Mouse (Mus musculus): Measurements from ENCODE around the gene Esrrg. TPM values are rescaled to one million over a fixed set of nuclear protein-coding genes. Genes with fewer than 3 reads are reported as not detected.

Gene Esrrg
- polyA plus RNA-seq, 1 experiment from 2014 or later = 1.2 TPM

DNA sequence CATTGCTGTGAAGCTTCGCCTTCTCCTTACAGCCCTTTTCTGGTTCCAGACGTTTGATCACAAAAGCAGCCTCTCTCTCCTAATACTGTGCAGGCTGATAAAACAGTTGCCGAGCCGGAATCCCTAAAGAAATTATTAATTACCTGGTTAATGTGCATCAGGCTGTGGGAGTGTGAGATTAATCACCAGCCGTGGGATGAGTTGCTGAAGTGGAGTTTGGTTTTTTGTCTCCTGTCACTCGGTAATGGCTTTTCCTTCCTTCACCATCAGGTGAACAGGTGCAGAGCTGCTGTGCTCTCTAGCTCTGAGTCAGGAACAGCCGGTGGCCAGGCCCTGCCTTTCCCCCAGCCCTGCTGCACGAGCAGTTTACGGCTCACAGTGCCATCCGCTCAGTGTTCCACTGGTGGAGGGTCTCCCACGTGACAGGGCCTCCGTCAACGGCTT is 212.8 kb downstream of the Esrrg start:
- H3K9me3 ChIP-seq (ENCODE audit: control insufficient read depth, low read length) = no peaks in the 10 kb centered on the region
- no peak overlapping the region for H3K4me2 ChIP-seq (ENCODE audit: low read depth, severe bottlenecking)
- ATAC-seq (ENCODE audit: insufficient number of reproducible peaks, low FRiP score, low TSS enrichment, low read depth) (no peak; the same call in 1 of the 2 replicates), DNase-seq (ENCODE audit: low spot score) (peak; percentile 38)
- 52% methylated on average over 13 of the region's 13 CpGs for WGBS
- H3K36me3 ChIP-seq (ENCODE audit: control insufficient read depth, insufficient read depth, low read length) = no peaks in the 10 kb centered on the region
- no peaks in the 10 kb centered on the region for H3K27me3 ChIP-seq (ENCODE audit: control insufficient read depth, insufficient read depth, low read length)
- H3K27ac ChIP-seq (replicated peaks; ENCODE audit: low read depth, low read length) = no peak overlapping the region
- H3K4me3 ChIP-seq (ENCODE audit: low read depth, low read length) = no peak overlapping the region
- H3K4me1 ChIP-seq (ENCODE audit: control insufficient read depth, insufficient read depth, low read length) = no peaks in the 10 kb centered on the region
- no peak overlapping the region for H3K9ac ChIP-seq (ENCODE audit: low read length)

DNA sequence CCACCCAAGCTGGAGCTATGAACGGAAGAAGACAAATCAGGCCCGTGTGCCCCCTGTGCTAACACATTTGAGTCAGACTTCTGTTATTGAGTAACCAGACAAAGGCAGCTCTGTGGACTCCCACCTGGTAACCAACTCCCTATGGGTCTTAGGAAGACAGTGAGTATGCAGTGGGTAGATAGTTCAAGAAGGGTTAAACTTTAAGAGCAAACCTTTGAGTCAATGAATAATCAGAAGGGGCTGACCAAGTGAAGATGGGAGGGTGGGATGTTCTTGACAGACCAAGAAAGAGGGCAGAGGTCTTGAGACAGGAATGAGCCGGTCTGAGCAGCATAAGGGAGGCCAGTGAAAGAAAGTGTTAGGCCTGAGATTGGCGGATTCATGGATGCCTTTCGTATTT is 214.8 kb downstream of the Esrrg start:
- no peak for DNase-seq (ENCODE audit: low spot score)
- no peak overlapping the region for H3K9ac ChIP-seq (ENCODE audit: low read length)
- H3K36me3 ChIP-seq (ENCODE audit: control insufficient read depth, insufficient read depth, low read length) = no peaks in the 10 kb centered on the region
- H3K9me3 ChIP-seq (ENCODE audit: control insufficient read depth, low read length) = no peaks in the 10 kb centered on the region
- H3K4me3 ChIP-seq (ENCODE audit: low read depth, low read length) = no peak overlapping the region
- 89% methylated on average over 5 of the region's 5 CpGs for WGBS
- H3K27ac ChIP-seq (replicated peaks; ENCODE audit: low read depth, low read length) = no peak overlapping the region
- no peaks in the 10 kb centered on the region for H3K4me1 ChIP-seq (ENCODE audit: control insufficient read depth, insufficient read depth, low read length)
- no peaks in the 10 kb centered on the region for H3K27me3 ChIP-seq (ENCODE audit: control insufficient read depth, insufficient read depth, low read length)
- ATAC-seq (ENCODE audit: insufficient number of reproducible peaks, low FRiP score, low TSS enrichment, low read depth) = no peak
- no peak overlapping the region for H3K4me2 ChIP-seq (ENCODE audit: low read depth, severe bottlenecking)

DNA sequence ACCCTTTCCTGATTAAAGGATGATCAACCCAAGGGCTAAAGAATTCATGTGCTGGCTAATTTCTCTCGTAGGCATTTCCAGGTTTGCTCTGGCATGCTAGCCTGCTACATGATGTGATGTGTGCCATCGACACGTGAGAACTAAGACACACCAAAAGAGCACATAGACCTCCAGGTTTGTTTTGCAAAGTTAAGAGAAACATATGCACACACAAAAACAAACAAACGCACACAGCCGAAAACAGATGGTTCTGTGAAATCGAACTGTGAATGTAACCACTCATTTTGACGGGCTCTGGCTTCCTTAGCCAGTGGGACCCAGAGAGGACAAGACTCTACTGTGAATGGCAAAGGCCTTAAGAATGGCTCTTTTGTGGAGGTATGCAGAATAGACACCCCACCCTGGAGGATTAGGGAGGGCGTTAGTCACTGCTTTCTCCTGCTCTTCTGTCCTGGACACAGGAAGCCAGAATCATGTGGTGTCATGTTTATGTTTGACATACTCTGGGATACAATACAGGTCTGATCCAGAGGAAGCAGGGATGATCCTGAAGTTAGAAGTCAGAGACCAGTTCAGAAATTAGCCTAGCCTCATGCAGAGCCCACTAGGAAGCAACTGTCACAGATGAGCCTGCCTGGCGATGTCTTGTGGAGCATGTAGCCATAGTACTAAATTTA is 217.0 kb downstream of the Esrrg start:
- Histone ChIP-seq H3K9me3 (ENCODE audit: control insufficient read depth, low read length) (no peaks in the 10 kb centered on the region), H3K4me2 (ENCODE audit: low read depth, severe bottlenecking) (no peak overlapping the region), H3K27ac (replicated peaks; ENCODE audit: low read depth, low read length) (no peak overlapping the region), H3K4me1 (ENCODE audit: control insufficient read depth, insufficient read depth, low read length) (no peaks in the 10 kb centered on the region), H3K36me3 (ENCODE audit: control insufficient read depth, insufficient read depth, low read length) (no peaks in the 10 kb centered on the region), H3K27me3 (ENCODE audit: control insufficient read depth, insufficient read depth, low read length) (no peaks in the 10 kb centered on the region), H3K4me3 (ENCODE audit: low read depth, low read length) (no peak overlapping the region), H3K9ac (ENCODE audit: low read length) (no peak overlapping the region)
- ATAC-seq (ENCODE audit: insufficient number of reproducible peaks, low FRiP score, low TSS enrichment, low read depth) = no peak
- DNase-seq (ENCODE audit: low spot score) = no peak
- WGBS = 85% methylated on average over 9 of the region's 9 CpGs

DNA sequence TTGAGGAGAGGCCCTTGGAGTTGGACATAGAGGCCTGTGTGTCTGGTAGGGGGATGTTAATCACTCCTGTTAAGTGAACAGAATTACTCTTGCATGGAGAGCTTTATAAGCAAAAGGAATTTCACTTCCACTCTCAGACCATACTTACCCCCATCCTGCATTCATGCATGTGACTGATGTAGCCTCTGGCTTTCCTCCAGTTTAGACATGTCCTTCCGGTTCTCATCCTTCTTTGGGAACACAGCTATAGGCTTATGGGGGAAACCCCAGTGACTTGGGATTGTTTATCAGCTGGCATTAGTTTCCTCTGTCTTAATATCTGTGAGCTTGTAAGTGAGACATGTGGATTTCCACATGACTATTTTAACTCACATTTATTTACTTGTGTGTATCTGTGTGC is 217.5 kb downstream of the Esrrg start:
- no peaks in the 10 kb centered on the region for H3K4me1 ChIP-seq (ENCODE audit: control insufficient read depth, insufficient read depth, low read length)
- no peak overlapping the region for H3K9ac ChIP-seq (ENCODE audit: low read length)
- ATAC-seq (ENCODE audit: insufficient number of reproducible peaks, low FRiP score, low TSS enrichment, low read depth) = no peak
- no peaks in the 10 kb centered on the region for H3K27me3 ChIP-seq (ENCODE audit: control insufficient read depth, insufficient read depth, low read length)
- H3K4me3 ChIP-seq (ENCODE audit: low read depth, low read length) = no peak overlapping the region
- H3K9me3 ChIP-seq (ENCODE audit: control insufficient read depth, low read length) = no peaks in the 10 kb centered on the region
- no peak overlapping the region for H3K27ac ChIP-seq (replicated peaks; ENCODE audit: low read depth, low read length)
- DNase-seq (ENCODE audit: low spot score) = no peak
- no peak overlapping the region for H3K4me2 ChIP-seq (ENCODE audit: low read depth, severe bottlenecking)
- WGBS = 80% methylated on average over 1 of the region's 1 CpGs
- H3K36me3 ChIP-seq (ENCODE audit: control insufficient read depth, insufficient read depth, low read length) = no peaks in the 10 kb centered on the region

DNA sequence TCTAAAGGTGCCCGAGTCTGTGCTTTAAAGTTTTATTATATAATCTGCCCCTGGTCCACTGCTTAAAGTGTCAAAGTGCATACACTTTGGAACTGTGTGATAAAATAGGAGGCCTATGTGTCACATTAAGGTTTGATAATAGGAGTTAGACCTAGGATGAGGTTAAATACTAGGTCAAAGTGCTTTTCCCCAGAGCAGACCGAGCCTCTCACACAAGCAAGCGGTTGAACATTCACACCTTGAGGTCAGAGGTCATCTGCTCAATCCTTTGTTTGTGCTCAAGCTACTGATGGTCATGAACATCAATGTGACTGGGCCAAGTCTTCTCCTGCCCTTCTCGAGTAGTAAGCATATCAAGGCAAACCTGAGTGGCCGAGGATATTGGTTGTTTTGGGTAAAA is 218.3 kb downstream of the Esrrg start:
- Histone ChIP-seq H3K27ac (replicated peaks; ENCODE audit: low read depth, low read length) (no peak overlapping the region), H3K4me3 (ENCODE audit: low read depth, low read length) (no peak overlapping the region), H3K9me3 (ENCODE audit: control insufficient read depth, low read length) (no peaks in the 10 kb centered on the region), H3K27me3 (ENCODE audit: control insufficient read depth, insufficient read depth, low read length) (no peaks in the 10 kb centered on the region), H3K9ac (ENCODE audit: low read length) (no peak overlapping the region), H3K4me1 (ENCODE audit: control insufficient read depth, insufficient read depth, low read length) (no peaks in the 10 kb centered on the region), H3K4me2 (ENCODE audit: low read depth, severe bottlenecking) (no peak overlapping the region), H3K36me3 (ENCODE audit: control insufficient read depth, insufficient read depth, low read length) (no peaks in the 10 kb centered on the region)
- ATAC-seq (ENCODE audit: insufficient number of reproducible peaks, low FRiP score, low TSS enrichment, low read depth) (no peak), DNase-seq (ENCODE audit: low spot score) (no peak)
- 42% methylated on average over 5 of the region's 5 CpGs for WGBS

DNA sequence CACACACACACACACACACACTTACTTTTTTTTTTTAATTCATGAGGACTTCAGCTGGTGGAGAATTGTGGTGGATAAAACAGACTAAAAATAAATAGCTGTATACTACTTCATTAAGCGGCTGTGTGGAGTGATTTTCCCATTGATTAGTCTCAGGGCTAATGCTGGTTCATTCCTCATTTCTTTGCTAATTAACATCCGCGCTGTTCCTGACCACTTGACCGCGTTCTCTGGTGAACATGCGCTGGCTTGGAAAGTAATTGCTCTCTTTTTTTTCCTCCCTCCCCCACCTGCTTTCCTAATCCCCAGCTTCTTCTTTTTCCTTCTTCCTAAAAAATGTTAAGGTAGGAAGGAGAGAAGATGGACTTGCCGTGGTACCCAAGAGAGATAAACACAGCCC is 222.3 kb downstream of the Esrrg start:
- ATAC-seq (ENCODE audit: insufficient number of reproducible peaks, low FRiP score, low TSS enrichment, low read depth) (no peak), DNase-seq (ENCODE audit: low spot score) (no peak)
- Histone ChIP-seq H3K36me3 (ENCODE audit: control insufficient read depth, insufficient read depth, low read length) (no peaks in the 10 kb centered on the region), H3K27ac (replicated peaks; ENCODE audit: low read depth, low read length) (no peak overlapping the region), H3K9ac (ENCODE audit: low read length) (no peak overlapping the region), H3K9me3 (ENCODE audit: control insufficient read depth, low read length) (no peaks in the 10 kb centered on the region), H3K4me3 (ENCODE audit: low read depth, low read length) (no peak overlapping the region), H3K4me1 (ENCODE audit: control insufficient read depth, insufficient read depth, low read length) (no peaks in the 10 kb centered on the region), H3K4me2 (ENCODE audit: low read depth, severe bottlenecking) (no peak overlapping the region), H3K27me3 (ENCODE audit: control insufficient read depth, insufficient read depth, low read length) (no peaks in the 10 kb centered on the region)
- WGBS = 76% methylated on average over 7 of the region's 7 CpGs

DNA sequence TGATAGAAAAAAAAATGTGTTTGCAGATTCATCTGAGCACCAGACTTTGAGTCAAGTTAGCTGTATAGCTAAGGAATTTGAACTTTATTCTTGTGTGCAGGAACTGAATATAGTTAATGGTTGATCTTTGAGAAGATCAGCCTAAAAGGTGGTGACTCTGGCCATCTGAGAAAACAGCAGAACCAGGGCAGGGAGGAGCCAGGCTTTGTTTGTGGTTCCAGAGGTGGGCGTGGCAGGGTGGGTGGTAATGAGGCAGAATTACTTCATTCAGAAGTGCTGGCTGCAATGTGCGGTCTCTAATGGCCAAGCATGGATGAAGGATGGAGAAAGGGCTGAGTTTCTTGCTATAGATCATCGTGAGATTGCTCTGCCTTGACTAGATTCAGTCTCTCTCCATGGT is 224.3 kb downstream of the Esrrg start:
- Histone ChIP-seq H3K4me2 (ENCODE audit: low read depth, severe bottlenecking) (no peak overlapping the region), H3K9me3 (ENCODE audit: control insufficient read depth, low read length) (no peaks in the 10 kb centered on the region), H3K27me3 (ENCODE audit: control insufficient read depth, insufficient read depth, low read length) (no peaks in the 10 kb centered on the region), H3K4me1 (ENCODE audit: control insufficient read depth, insufficient read depth, low read length) (no peaks in the 10 kb centered on the region), H3K9ac (ENCODE audit: low read length) (no peak overlapping the region), H3K27ac (replicated peaks; ENCODE audit: low read depth, low read length) (no peak overlapping the region), H3K36me3 (ENCODE audit: control insufficient read depth, insufficient read depth, low read length) (no peaks in the 10 kb centered on the region), H3K4me3 (ENCODE audit: low read depth, low read length) (no peak overlapping the region)
- ATAC-seq (ENCODE audit: insufficient number of reproducible peaks, low FRiP score, low TSS enrichment, low read depth) (no peak), DNase-seq (ENCODE audit: low spot score) (no peak)
- 44% methylated on average over 3 of the region's 3 CpGs for WGBS

DNA sequence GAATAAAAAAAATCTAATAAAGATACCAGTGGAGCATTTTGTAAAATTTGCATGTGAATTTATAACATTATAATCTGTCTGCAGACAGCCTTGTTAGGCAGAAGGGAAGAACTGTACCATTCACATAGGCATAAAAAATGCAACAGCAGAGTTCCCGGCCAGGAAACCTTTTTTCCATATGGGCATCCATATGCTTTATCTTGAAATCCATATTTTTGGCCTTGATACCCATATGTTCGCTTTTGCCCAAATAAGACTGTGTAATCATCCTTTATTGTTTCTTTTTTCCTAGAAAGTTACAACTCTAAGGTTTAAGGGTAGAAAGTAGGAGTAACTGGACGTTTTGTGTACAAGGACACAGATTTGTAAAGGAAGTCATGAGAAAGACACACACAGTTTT is 226.0 kb downstream of the Esrrg start:
- 87% methylated on average over 3 of the region's 3 CpGs for WGBS
- Histone ChIP-seq H3K9ac (ENCODE audit: low read length) (no peak overlapping the region), H3K4me1 (ENCODE audit: control insufficient read depth, insufficient read depth, low read length) (no peaks in the 10 kb centered on the region), H3K4me3 (ENCODE audit: low read depth, low read length) (no peak overlapping the region), H3K36me3 (ENCODE audit: control insufficient read depth, insufficient read depth, low read length) (no peaks in the 10 kb centered on the region), H3K27ac (replicated peaks; ENCODE audit: low read depth, low read length) (no peak overlapping the region), H3K4me2 (ENCODE audit: low read depth, severe bottlenecking) (no peak overlapping the region), H3K27me3 (ENCODE audit: control insufficient read depth, insufficient read depth, low read length) (no peaks in the 10 kb centered on the region), H3K9me3 (ENCODE audit: control insufficient read depth, low read length) (no peaks in the 10 kb centered on the region)
- ATAC-seq (ENCODE audit: insufficient number of reproducible peaks, low FRiP score, low TSS enrichment, low read depth) (no peak), DNase-seq (ENCODE audit: low spot score) (no peak)

DNA sequence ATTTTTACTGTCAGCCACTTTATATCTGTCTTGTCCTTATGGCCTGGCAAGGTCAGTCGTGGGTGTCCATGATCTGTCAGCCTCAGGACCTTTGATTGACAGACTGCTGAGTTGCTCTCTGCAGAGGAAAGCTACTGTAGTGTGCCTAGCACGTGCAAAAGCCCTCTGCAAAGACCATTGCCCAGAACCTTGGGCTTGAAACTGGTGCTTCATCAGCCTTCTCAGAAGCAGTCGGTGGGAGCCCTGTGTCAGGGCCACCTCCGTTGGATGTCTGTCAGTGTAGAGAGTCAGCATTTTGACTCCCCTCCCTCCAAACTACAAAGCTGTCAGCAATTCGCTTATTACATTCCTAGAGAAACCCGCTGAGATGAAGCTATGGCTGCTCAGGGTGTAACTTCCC is 227.8 kb downstream of the Esrrg start:
- no peak overlapping the region for H3K4me2 ChIP-seq (ENCODE audit: low read depth, severe bottlenecking)
- no peaks in the 10 kb centered on the region for H3K27me3 ChIP-seq (ENCODE audit: control insufficient read depth, insufficient read depth, low read length)
- H3K9ac ChIP-seq (ENCODE audit: low read length) = no peak overlapping the region
- WGBS = 56% methylated on average over 6 of the region's 6 CpGs
- no peaks in the 10 kb centered on the region for H3K36me3 ChIP-seq (ENCODE audit: control insufficient read depth, insufficient read depth, low read length)
- no peak for ATAC-seq (ENCODE audit: insufficient number of reproducible peaks, low FRiP score, low TSS enrichment, low read depth)
- H3K9me3 ChIP-seq (ENCODE audit: control insufficient read depth, low read length) = no peaks in the 10 kb centered on the region
- H3K4me3 ChIP-seq (ENCODE audit: low read depth, low read length) = no peak overlapping the region
- no peak for DNase-seq (ENCODE audit: low spot score)
- no peak overlapping the region for H3K27ac ChIP-seq (replicated peaks; ENCODE audit: low read depth, low read length)
- no peaks in the 10 kb centered on the region for H3K4me1 ChIP-seq (ENCODE audit: control insufficient read depth, insufficient read depth, low read length)
